Mouse (Mus musculus) forebrain, embryonic 14.5 days (tissue): ENCODE data around the gene Prss50. TPM values are rescaled to one million over a fixed set of nuclear protein-coding genes. Genes with fewer than 3 reads are reported as not detected.

ENCODE experiments used
- ATAC-seq: fragments of 200-750 bp; cut with Nextera tagmentation; 2 replicates; pipeline ENCODE4 v1.8.0; 2017; ENCODE audit warnings: mild to moderate bottlenecking, moderate library complexity
- DNase-seq: peaks from one replicate; pipeline ENCODE4 v3.0.0-alpha.2; 2015; ENCODE audit warnings: low spot score
- H3K27ac ChIP-seq: fragments of 300-500 bp; sonication (generic); 2 replicates; pipeline ENCODE4 v1.5.1; 2014; ENCODE audit warnings: low read depth, mild to moderate bottlenecking, control low read depth, low read length, moderate library complexity
- H3K27me3 ChIP-seq: fragments of 300-500 bp; sonication (generic); replicated peaks from 2 replicates; pipeline ENCODE4 v1.6.1; 2014; ENCODE audit warnings: low read length, control low read depth, mixed read lengths; ENCODE audit not compliant: control insufficient read depth, insufficient read depth
- H3K36me3 ChIP-seq: fragments of 300-500 bp; sonication (generic); 2 replicates; pipeline ENCODE4 v1.6.1; 2014; ENCODE audit warnings: low read length, control low read depth; ENCODE audit not compliant: control insufficient read depth, insufficient read depth
- H3K4me1 ChIP-seq: fragments of 300-500 bp; sonication (generic); 2 replicates; pipeline ENCODE4 v1.6.1; 2014; ENCODE audit warnings: antibody characterized with exemption, low read length, control low read depth; ENCODE audit not compliant: control insufficient read depth, insufficient read depth
- H3K4me2 ChIP-seq: fragments of 300-500 bp; sonication (generic); 2 replicates; pipeline ENCODE4 v1.6.1; 2014; ENCODE audit warnings: mild to moderate bottlenecking, control low read depth, low read length
- H3K4me3 ChIP-seq: fragments of 300-500 bp; sonication (generic); 2 replicates; pipeline ENCODE4 v1.5.1; 2014; ENCODE audit warnings: low read depth, low read length, control low read depth
- H3K9ac ChIP-seq: fragments of 300-500 bp; sonication (generic); 2 replicates; pipeline ENCODE4 v1.6.1; 2014; ENCODE audit warnings: mild to moderate bottlenecking, low read length, control low read depth, moderate library complexity
- H3K9me3 ChIP-seq: fragments of 300-500 bp; sonication (generic); replicated peaks from 2 replicates; pipeline ENCODE4 v1.6.1; 2016; ENCODE audit warnings: low read length, control low read depth, mixed read lengths; ENCODE audit not compliant: control insufficient read depth
- WGBS: fragments of 180-500 bp; shearing (Covaris S2); extraction: QIAGEN DNeasy Blood & Tissue Kit; methylation state at CpG from one replicate; pipeline ENCODE4 v1.1.7; 2014; 5-methylcytosine and 5-hydroxymethylcytosine counted together
- polyA plus RNA-seq: library from polyadenylated mRNA; unstranded; fragments of >200 nt; fragmentation: Nextera tagmentation; extraction: Ambion mirVana; gene quantifications from 2 replicates; pipeline ENCODE4 v1.2.1, GENCODE M21; 2014

The Prss50 gene
- polyA plus RNA-seq, 1 experiment from 2014 or later, result not detected

DNA sequence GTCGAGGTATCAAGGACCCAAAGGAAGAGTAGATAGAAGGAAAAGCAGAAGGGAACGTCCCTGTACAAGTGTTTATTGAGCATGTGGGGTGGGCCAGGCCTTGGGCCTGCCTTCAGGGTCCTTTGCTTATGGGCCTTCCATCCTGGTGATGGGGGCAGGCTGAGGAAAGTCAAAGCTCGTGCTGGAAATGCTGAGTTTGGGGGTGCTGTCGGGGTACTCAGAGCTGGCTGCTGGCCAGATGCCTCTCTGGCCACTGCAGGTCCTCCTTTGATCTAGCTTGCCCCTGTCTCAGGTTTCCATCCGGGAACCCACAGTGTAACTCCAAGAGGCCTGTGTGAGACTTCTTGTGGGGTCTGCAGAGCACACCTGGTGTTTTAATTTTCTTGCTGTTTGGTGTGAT, 756 bp downstream of the Prss50 start:
- H3K4me1 ChIP-seq, result 0 out of 2 replicates have a peak, but pooled peaks cover 3% of the 10 kb centered on the region
- H3K27me3 ChIP-seq, result 0 out of 2 replicates have a peak, but pooled peaks cover 8% of the 10 kb centered on the region
- no peak overlapping the region for H3K9ac ChIP-seq
- no peak overlapping the region for H3K4me3 ChIP-seq
- no peak overlapping the region for H3K4me2 ChIP-seq
- no peaks in the 10 kb centered on the region for H3K36me3 ChIP-seq
- no peak for ATAC-seq
- WGBS, result 59% methylated on average over 5 of the region's 5 CpGs
- H3K27ac ChIP-seq, result no peak overlapping the region
- no peak for DNase-seq
- no peaks in the 10 kb centered on the region for H3K9me3 ChIP-seq

DNA sequence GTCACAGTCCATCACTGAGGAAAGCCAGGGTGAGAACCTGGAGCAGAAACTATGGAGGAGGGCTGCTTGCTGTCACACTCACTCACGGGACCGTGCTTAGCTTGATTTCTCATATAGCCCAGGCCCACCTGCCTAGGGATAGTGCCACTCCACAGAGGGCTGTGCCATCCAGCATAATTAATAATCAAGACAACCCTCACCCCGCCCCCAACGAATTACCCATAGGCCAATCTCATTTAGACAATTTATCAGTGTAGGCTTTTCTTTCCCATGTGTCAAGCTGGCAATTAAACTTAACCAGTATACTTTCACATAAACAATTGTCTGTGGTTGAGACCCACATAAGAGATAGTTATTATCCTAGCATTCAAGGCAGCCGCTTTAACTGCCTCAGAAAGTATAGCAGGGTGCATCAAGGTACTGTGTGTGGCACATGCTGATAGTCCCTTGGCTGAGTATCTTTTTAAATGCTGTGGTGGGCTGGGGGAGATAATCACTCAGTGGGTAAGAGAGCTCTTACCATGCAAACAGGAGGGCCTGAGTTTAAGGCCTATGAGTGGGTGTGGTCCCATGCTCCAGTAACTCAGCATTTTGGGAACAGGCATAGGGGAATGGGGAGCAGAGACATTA, 1.3 kb downstream of the Prss50 start:
- no peak overlapping the region for H3K9ac ChIP-seq
- 83% methylated on average over 5 of the region's 5 CpGs for WGBS
- no peak overlapping the region for H3K4me3 ChIP-seq
- no peaks in the 10 kb centered on the region for H3K36me3 ChIP-seq
- no peak for DNase-seq
- H3K27me3 ChIP-seq, result 0 out of 2 replicates have a peak, but pooled peaks cover 8% of the 10 kb centered on the region
- 0 out of 2 replicates have a peak, but pooled peaks cover 3% of the 10 kb centered on the region for H3K4me1 ChIP-seq
- no peak for ATAC-seq
- H3K27ac ChIP-seq, result no peak overlapping the region
- H3K9me3 ChIP-seq, result no peaks in the 10 kb centered on the region
- no peak overlapping the region for H3K4me2 ChIP-seq

DNA sequence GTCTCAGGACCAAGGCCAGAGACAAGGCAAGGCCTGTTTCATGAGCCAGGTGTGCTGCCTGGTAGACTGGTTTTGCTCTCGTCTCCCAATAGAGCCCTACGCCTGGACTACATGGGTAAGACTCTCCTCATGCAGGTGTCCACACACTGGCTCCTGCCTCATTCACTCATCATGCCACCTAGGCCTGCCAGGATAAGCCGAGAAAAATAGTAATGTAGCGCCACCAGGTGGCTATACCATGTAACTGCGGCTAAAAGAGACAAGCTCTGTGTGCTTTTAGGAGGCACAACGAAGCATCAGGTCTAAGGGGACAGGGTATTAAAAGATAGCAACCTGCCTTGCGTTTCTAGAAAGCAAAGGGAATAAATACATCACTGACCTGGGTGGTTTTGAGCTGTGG, 13.3 kb downstream of the Prss50 start:
- Histone ChIP-seq H3K4me2 (no peak overlapping the region), H3K27ac (no peak overlapping the region), H3K4me1 (peaks cover 12% of the 10 kb centered on the region), H3K9me3 (no peaks in the 10 kb centered on the region), H3K4me3 (no peak overlapping the region), H3K9ac (no peak overlapping the region), H3K36me3 (no peaks in the 10 kb centered on the region), H3K27me3 (0 out of 2 replicates have a peak, but pooled peaks cover 16% of the 10 kb centered on the region)
- ATAC-seq (no peak), DNase-seq (peak; percentile 64)
- WGBS, result 19% methylated on average over 7 of the region's 7 CpGs

DNA sequence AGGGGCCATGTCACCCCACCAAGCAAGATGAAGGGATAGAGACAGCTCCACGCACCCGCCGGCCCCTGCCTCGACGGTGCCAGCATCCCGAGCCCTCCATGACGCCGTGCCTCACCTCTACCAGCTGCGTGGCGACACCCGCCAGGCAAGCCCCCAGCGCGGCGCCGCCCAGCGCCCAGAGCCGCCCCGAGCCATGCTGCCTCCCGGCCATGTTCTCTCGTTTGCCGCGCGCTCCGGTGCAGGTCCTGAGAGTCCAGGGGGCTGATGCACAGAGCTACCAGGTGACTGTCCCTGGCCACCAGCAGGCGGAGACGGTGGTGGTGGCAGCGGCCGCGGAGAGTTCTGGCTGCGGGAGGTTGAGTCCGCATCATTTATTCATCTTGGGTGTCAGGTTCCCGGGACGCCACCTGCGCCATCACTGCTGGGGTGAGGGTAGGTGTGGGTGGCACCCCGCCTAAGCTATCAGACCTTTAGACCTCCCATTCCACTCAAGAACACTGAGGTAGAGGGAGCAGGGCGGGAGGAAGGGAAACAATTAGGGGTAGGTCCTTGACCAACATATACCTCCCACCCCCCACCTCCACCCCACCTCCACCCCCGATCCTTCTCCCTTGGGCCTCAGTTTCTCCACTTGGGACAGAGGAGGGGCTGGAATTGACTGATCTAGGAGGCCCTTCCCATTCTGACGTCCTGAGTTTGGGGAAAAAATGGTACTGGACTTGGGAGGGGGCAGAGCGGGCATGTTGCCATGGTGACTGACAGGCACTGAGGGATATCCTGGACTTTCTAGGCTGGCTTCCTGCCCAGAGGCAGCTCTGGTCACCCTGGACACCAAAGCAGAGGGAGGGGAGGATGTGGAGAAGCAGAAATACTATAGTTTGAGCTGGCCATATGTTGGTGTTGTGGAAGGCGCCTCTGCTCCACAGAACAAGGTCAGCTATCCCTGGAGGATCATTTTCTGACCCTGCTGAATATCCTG, 16.2 kb downstream of the Prss50 start:
- H3K27me3 ChIP-seq, result peaks cover 18% of the 10 kb centered on the region
- no peaks in the 10 kb centered on the region for H3K36me3 ChIP-seq
- 8% methylated on average over 40 of the region's 40 CpGs for WGBS
- H3K4me2 ChIP-seq, result peak overlapping the region; percentile 54
- H3K4me3 ChIP-seq, result peak overlapping the region; percentile 23
- DNase-seq (peak; percentile 78), ATAC-seq (peak; percentile 76)
- H3K9me3 ChIP-seq, result no peaks in the 10 kb centered on the region
- no peak overlapping the region for H3K27ac ChIP-seq
- H3K4me1 ChIP-seq, result peaks cover 12% of the 10 kb centered on the region
- peak overlapping the region; percentile 45 for H3K9ac ChIP-seq

DNA sequence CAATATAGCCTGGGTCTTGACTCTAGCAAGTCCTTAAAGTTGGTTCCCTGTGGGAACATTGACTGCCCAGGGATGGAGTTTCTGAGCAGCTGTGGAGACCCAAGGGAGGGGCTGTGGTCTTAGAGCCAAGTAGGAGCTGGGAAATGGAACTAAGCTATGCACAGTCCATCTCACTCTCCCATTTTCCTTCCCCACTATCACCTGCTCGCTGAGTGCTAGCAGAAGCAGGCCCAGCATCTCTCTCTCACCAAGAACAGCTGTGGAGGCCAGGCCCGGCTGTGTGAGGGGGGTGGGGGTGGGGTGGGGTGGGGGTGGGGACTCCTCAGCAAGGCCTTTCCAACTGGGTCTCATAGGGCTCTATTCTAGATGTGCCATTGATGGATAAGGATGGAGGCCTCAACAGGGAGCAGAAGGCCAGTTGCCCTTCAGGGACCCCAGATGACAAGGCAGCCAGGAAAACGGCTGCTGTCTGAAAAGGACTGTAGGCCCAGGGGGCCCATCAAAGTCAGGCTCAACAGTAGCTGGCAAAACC, 17.0 kb downstream of the Prss50 start:
- Histone ChIP-seq H3K9ac (no peak overlapping the region), H3K9me3 (no peaks in the 10 kb centered on the region), H3K4me1 (peaks cover 12% of the 10 kb centered on the region), H3K36me3 (no peaks in the 10 kb centered on the region), H3K4me2 (peak overlapping the region; percentile 54; the same call in 1 of the 2 replicates), H3K27ac (no peak overlapping the region), H3K4me3 (no peak overlapping the region), H3K27me3 (peaks cover 25% of the 10 kb centered on the region)
- ATAC-seq (peak; percentile 30; the same call in 1 of the 2 replicates), DNase-seq (peak; percentile 7)
- WGBS, result 11% methylated on average over 3 of the region's 3 CpGs

DNA sequence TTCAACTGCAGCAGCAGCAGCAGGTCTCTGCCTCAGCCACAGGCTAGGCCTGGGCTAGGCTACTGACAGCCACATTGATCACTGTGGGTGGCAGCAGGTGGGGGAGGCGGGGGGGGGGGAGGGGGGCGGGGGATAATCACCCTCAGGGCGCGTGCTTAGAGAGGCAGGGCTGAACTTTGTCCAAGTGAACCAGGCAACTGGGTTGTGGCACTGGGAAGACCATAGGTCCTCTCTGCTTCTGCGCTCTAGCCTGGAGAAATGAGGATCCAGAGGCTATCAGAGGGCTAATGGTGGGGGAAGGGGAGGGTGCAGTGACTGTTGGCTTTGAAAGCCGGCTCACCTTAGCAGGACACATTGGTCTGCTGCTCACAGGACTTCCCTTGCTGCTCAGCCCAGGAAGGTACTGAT, 17.5 kb downstream of the Prss50 start:
- H3K4me2 ChIP-seq, result no peak overlapping the region
- no peak overlapping the region for H3K27ac ChIP-seq
- H3K27me3 ChIP-seq, result peaks cover 31% of the 10 kb centered on the region
- no peak for DNase-seq
- 28% methylated on average over 4 of the region's 6 CpGs for WGBS
- H3K4me1 ChIP-seq, result peaks cover 12% of the 10 kb centered on the region
- H3K9ac ChIP-seq, result no peak overlapping the region
- ATAC-seq, result no peak; the same call in 1 of the 2 replicates
- no peaks in the 10 kb centered on the region for H3K9me3 ChIP-seq
- H3K4me3 ChIP-seq, result no peak overlapping the region
- H3K36me3 ChIP-seq, result no peaks in the 10 kb centered on the region

DNA sequence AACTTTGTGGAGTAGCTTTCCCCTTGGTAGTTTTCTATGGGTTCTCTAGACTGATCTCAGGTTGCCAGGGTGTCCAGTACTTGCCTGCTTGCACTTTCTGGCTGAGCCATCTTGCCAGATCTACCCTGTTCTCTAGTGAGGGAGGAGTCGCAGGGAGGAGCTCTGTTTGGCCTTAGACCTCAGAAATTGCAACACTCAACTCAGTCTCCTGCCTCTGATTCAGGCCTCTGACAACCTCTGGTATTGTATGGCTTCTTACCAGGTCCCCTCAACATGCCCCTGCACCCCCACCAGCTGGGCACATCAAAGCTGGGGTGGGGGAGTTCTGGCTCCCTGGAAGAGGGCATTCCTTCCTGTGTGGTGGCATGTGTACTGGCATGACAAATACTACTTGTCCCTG, 19.6 kb downstream of the Prss50 start:
- peaks cover 12% of the 10 kb centered on the region for H3K4me1 ChIP-seq
- WGBS, result 100% methylated on average over 1 of the region's 1 CpGs
- no peak overlapping the region for H3K9ac ChIP-seq
- no peaks in the 10 kb centered on the region for H3K36me3 ChIP-seq
- DNase-seq (no peak), ATAC-seq (no peak)
- H3K4me3 ChIP-seq, result no peak overlapping the region
- H3K27ac ChIP-seq, result no peak overlapping the region
- H3K4me2 ChIP-seq, result no peak overlapping the region
- H3K27me3 ChIP-seq, result peaks cover 38% of the 10 kb centered on the region
- H3K9me3 ChIP-seq, result no peaks in the 10 kb centered on the region

DNA sequence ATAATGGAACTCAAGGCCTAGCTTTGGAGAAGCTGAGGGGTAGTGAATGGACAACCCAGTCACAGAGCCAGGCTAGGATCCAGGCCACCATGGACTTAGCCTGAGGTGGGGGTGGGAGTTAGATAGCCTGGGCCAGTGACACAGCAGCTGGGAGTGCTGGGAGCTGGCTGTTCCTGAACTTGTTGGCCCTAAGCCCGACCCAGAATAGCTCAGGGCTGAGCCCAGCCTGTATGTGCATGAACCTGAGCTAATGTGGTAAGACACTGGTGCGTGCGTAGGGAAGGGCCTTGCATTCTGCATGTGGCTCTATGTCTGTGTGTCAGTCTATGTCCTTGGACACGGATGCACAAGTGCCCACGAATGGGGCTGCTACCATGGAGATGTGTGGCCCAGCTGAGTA, 20.1 kb downstream of the Prss50 start:
- Histone ChIP-seq H3K4me1 (peaks cover 12% of the 10 kb centered on the region), H3K36me3 (no peaks in the 10 kb centered on the region), H3K9ac (no peak overlapping the region), H3K4me2 (no peak overlapping the region), H3K27me3 (peaks cover 33% of the 10 kb centered on the region), H3K9me3 (no peaks in the 10 kb centered on the region), H3K4me3 (no peak overlapping the region), H3K27ac (no peak overlapping the region)
- DNase-seq, result no peak
- WGBS, result 86% methylated on average over 5 of the region's 5 CpGs
- ATAC-seq, result no peak
